Mouse (Mus musculus): ENCODE data around the gene P2rx7.

The P2rx7 gene

DNA sequence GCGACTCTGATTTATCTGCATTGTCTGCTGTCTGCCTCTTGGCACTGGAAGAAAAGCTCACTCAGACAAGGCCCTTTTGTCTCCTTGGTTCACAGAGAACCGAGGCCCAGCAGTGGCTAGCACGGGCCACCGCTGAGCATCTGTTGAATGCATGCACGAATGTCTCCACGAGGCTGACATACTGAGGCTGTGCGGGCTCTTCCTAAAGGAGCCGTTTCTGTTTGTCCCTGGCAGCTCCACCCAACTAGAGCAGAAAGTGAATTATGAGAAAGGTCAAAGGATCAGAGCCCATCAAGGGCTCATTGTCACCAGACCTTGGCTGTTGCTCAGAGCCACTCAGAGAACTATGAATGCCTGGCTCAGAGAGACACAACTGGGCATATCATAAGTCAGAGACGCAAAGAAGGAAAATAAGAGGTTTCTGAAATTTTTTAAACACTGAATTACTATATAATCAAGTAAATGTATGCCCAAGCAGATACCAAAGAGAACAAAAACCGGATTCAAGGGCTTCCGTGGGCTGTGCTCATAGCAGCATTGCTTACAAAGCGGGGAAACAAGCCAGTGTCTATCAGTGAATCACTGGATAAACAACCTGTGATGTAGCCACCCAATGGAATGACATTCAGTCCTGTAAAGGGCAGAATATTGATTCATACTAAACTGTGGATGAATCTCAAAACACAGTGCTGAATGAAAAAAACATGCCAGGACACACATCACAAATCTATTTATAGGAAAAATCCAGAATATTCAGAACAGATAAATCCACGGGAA lies 49.9 kb downstream of the P2rx7 start:
- peak; percentile 67; the same call in 1 of the 2 replicates for ATAC-seq (ENCODE audit: low TSS enrichment)

DNA sequence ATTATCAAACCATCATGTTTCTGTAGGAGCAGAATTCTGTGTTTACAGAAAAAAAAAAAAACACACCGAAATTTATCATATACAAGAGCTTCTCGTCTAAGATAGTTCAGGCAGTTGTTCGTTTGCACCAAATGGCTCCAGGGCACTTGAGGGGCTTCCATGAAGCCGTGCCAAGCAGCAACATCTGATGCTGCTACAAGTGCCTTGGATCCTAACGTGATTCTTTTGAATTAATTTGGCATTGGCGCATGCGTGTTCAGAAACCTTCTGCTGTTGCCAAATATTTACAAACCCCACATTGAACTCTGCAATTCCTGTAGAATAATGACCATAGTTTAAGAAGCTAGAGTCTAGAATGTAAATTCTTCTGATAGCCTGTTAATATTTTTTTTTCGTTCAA lies 51.8 kb downstream of the P2rx7 start:
- no peak for ATAC-seq (ENCODE audit: low TSS enrichment)

DNA sequence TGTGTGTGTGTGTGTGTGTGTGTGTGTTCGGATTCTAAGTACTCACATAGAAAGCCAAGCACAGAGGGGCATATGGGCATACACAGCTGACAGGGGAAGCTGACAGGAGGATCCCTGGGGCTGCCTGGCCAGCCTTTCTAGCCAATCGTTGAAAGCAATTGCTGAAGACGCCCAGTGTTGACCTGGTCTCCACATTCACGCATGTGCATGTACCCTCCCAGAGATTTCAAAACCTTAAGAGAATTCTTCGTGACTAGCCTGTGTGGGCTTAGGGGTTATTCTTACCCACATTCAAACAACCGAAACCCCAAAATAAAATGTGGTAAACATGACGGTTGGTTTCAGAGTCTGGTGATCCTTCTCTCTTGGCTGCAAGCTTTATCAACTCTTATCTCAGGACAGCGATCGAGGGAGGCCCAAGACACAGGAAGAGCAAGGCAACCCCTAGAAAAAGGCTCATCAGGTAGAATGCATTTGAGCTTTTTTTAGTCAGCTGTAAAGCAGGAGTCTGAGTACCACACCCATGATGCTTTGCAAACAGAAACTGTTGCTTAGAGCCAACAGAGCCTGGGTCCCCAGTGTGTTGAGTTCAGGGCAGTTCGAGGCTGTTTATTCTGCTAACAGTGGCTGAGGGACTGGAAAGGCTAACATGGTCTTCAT lies 54.5 kb downstream of the P2rx7 start:
- ATAC-seq (ENCODE audit: low TSS enrichment) = no peak

DNA sequence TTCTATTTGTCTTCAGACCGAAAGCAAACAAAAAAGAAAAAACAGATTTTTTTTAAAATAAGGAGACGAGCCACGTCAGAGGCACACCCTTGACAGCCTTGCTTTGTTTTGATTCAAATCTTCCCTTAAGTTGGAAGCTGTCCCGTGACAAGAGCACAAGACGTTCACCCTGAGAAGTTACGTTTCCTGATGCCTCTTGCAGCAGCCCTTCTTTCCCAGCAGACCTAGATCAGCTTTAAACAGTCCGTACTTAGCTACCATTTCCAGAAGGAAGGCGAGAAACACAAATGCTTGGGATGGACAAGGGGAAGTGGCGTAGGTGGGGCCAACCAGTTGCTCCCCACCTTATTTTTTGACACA lies 55.0 kb downstream of the P2rx7 start:
- no peak for ATAC-seq (ENCODE audit: low TSS enrichment)

DNA sequence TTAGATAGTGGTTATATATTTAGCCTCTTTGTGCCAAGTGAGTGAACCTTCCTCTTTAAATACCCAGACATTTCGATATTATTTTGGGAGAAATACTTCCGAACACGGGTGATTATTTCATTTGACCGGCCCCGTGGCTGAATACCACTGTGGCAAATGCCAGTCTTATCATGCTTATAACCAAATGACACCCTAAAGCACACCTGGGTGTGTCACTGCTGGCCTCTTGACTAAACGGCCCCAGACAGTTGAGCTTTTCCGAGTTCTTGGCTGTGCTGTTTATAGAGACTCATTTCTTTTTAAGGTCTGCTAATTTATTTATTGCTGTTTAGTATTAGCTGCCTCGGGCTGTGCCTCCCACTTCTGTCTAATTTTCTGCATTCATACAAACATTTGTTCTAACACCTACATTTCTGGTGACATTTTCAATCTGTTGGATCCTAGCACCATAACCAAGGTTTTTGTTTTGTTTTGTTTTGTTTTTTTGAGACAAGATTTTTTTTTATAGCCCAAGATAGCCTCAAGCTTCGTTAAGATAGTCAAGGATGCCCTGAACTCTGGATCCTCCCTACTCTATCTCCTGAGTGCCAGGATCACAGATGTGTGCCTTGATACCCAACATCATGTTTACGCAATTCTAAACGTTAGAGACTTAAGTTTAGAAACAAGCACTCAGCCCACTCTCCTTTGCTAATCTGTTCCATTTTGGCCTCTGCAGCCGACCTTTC lies 56.6 kb downstream of the P2rx7 start:
- ATAC-seq (ENCODE audit: low TSS enrichment) = no peak

DNA sequence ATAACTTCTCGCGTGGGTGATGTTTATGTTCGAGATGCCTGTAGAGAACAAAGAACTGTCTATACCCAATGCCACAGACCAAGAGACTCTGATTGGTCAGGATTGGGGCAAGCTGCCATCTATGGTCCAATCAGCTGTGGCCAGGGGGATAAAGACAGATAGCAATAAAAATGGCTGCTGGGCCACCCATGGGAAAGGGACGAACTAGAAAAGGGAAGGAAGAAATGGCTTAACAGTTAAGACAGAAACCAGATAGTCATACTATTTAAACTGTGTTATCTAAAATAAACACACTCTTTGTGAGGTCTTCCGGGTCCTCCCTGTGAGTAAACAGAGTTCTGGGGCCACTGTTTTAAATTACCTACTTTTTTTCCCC lies 57.1 kb downstream of the P2rx7 start:
- ATAC-seq (ENCODE audit: low TSS enrichment) = no peak

DNA sequence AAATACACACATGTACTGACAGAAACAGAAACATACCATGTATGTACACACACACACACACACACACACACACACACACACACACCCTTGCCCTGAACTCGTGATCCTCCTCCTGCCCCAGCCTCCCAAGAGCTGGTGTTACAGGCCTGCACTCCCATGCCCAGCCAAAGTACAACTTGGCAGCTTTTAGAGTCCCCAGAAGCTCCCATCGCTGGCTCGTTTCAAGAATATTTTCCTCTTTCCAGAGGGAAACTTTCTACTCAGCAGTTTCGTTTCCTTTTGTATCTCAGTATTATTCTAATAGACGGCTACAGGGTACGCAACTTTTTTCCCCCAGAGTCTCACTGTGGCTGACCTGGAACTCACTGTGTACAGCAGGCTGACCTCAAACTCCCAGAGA lies 58.4 kb downstream of the P2rx7 start:
- ATAC-seq (ENCODE audit: low TSS enrichment) = no peak

DNA sequence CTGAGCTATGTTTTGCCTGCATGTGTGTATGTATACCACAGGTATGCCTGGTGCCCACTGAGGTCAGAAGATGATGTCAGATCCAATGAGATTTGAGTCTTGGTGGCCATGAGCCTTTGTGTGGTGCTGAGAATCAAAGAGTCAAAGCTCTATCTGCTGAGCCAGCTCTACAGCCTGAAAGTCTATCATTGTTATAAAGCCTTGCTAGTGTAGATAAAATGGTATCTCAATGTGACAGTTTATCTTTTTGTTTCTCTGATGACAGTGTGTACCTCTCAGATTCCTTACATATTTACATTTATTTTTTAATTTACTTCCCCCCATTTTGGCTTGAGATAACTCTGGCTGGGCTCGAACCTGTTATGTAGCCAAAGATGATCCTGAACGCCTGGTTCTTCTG lies 59.9 kb downstream of the P2rx7 start:
- ATAC-seq (ENCODE audit: low TSS enrichment) = no peak

DNA sequence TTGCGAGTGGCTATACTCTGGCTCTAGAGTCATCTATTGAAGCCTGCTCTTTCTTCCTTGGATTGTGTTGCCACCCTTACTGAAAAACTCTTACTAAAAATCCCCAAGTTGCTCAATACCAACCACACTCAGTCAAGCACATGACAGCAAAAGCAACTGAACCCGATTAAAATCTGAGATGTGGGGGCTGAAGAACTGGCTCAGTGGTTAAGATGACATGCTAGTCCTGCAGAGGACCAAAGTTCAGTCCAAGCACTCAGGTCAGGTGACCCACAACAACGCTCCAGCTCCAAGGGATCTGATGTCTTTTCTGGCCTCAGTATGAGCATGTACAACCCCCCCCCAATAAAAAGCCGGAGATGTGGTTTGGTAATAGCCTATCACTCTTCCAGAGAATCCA lies 60.9 kb downstream of the P2rx7 start:
- no peak for ATAC-seq (ENCODE audit: low TSS enrichment)

DNA sequence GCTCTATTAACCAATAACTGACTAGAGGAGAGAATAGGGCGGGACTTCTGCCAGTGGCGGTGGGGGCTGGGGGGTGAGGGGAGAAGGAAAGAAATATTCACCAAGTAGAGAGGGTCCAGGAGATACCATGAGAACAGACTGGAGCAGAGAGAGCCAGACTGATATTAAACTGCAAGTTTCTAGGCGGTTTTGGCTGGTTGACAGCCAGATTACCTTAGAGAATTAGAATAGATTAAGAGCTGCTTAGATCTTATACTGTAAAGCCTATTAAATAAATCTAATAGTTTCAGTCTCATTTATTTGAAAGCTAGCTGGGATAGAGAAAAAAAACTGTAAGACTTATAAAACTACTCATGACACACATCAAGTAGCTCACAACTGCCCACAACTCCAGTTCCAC lies 61.5 kb downstream of the P2rx7 start:
- no peak for ATAC-seq (ENCODE audit: low TSS enrichment)

DNA sequence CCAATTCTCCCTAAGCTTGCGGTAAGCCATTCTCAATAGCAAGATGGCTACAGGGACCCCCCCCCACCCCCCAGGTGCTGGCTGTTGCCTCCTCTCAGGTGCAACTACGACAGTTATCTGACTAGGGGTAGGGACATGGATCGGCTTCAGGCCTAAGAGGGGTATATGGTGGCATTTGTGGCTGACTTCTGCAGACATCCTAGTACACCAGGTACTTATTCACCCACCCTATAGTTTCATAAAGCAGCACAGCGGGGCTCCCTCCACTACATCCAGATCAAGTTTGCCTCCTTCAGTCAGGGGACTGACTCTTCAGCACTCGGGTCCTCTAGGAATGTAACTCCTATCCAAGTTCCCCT lies 63.2 kb downstream of the P2rx7 start:
- ATAC-seq (ENCODE audit: low TSS enrichment) = 0 out of 2 replicates have a peak, but pooled peaks have one; percentile 5

DNA sequence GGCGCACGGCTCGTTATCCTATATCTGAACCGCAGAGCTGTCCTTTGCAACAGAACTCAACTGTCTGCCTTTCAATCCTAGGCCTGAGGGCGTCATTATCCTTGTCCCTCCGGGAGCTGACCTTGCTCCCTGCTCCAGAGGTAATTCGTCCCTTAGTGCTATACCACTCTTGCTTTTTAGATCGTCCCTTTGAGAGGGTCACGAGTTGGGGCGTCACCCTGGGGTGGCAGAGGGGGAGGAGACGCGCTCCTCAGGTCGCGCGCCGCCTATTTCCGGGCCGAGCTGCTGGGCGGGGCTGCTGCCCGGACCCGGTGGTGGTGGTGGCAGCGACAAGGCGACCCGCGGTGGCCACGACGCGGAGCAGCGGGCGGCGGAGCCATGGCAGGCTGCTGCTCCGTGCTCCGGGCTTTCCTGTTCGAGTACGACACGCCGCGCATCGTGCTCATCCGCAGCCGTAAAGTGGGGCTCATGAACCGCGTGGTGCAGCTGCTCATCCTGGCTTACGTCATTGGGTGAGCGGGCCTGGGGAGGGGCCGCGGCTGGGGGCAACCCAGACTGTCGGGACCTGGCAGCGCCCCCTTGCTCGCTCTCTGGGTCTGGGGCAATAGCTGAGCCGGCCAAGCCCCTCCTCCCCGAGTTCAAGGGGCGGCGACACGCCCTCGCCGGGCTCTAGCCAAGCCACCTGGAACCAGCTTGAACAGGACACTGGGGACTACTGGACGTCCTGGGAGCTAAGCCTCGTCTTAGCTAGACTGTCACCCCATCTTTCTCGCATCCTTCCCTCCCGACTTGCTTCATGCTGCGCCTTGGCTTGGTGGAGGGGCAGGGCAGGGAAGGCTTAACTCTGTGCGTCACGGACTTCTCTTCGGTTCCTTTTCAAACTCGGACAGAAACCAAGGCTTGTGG lies 63.8 kb downstream of the P2rx7 start, which contains the start of gene P2rx4:
P2rx4 (plus strand) TSS at position 269 of the 906 bp plus-strand sequence.
- ATAC-seq (ENCODE audit: low TSS enrichment) = peak; percentile 82

DNA sequence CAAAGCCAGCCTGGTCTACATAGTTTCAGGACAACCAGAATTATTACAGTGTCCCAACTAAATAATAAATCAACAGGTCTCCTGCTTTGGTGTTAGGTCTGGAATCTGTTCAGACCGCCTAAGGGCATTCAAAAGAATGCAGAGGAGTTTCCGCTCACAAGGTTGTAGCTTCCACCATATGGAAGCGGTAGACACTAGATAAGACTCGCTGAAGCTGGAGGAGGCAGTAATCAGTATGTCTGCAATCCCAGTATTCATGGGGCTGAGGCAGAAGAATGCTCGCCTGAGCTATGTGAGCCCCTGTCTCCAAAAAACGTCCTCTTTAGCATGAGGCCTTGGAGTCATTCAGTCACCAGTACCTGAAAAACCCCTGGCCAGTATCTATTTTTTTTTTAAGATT lies 65.1 kb downstream of the P2rx7 start:
- no peak for ATAC-seq (ENCODE audit: low TSS enrichment)

DNA sequence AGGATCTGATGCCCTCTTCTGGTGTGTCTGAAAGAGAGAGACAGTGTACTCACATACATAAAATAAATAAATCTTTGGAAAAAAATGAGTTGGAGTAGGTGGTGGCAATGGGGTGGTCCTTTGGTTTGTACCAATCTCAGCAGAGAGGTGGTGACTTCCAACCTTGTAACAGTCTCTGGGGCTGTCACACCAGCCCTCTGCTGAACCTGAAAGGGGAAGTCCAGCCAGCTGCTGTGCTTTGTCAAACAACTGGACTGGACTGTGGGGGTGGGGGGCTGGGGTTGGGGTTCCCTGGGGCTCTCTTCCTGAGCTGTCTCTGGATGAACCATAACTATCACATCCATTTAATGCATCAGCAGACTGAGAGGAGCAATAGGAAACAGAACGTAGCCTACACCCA lies 72.0 kb downstream of the P2rx7 start:
- ATAC-seq (ENCODE audit: low TSS enrichment) = no peak

DNA sequence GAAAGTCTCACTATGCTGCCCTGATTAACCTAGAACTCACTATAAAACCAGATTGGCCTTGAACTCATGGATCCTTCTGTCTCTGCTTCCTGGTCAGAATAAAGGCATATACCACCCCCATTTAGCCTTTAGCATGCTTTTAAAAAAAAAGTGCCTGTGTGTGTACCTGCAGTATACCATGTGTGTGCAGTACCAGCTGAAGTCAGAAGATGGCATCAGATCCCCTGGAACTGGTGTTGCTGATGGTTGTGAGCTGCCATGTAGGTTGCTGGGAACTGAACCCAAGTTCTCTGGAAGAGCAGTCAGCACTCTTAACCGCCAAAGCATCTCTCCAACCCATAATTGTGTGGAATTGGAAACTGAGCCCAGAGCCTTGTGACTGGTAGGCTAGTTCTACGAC lies 73.1 kb downstream of the P2rx7 start:
- no peak for ATAC-seq (ENCODE audit: low TSS enrichment)

DNA sequence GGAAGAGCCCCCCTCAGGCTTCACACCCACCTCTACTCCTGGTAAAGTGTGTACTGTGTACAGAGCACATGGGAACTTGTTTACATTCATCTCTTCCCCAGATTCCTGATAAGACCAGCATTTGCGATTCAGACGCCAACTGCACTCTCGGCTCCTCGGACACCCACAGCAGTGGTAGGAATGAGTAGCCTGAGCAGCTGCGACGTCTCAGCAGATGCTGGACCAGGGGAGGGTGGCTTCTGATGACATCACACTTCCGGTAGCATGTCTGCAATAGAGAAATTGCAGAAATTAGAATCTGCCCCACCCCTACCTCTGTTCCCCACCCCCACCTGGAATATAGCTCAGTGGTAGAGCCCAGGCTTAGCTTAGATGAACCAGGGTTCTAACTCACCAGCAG lies 74.7 kb downstream of the P2rx7 start:
- ATAC-seq (ENCODE audit: low TSS enrichment) = no peak

DNA sequence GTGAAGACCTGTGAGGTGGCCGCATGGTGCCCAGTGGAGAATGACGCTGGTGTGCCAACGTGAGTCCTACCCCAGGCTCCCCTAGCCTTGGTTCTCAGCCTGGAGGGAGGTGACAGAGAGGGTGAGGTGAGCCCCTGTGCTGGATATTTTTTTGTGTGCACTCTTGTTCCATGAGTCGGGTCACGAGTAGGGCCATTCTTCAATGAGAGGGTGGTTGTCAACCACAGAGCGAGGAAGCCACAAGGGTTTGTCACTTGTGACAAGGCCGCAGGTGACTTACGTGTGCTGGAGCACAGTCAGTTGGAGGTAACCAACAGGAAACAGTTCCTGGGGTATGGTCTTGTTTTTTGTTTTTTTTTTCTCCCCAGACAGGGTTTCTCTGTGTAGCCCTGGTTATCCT lies 75.5 kb downstream of the P2rx7 start:
- ATAC-seq (ENCODE audit: low TSS enrichment) = no peak

DNA sequence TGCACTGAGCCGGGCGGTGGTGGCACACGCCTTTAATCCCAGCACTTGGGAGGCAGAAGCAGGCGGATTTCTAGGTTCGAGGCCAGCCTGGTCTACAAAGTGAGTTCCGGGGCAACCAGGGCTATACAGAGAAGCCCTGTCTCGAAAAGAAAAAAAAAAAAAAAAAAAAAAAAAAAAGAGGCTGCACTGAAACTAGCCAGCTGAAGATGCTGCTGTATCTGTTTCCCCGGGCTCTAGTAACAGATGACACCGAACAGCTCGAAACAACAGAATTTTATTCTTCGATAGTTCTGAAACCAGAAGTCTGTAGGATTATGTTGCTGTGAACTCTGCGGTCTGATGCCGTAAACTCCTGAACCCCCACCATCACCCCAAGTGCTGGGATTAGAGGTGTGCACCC lies 81.7 kb downstream of the P2rx7 start:
- ATAC-seq (ENCODE audit: low TSS enrichment) = no peak

DNA sequence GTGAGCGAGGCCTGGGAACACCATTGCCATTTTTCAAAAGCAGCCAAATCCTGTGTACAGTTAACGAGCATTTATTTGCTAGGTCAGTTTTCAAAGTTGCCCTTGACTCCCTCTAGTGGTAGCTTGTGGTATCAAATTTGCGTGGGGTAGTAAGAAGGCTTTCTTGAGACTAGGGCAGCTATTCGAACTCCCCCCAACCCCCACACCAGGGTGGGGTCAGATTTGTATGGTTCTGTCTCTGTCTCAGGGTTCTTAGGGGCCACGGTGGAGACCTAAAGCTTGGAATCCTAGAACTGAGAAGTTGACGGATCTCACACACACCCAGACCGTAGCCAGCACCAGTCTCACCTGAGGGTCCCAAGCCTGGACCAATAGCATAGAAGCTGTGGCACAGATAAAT lies 82.4 kb downstream of the P2rx7 start:
- ATAC-seq (ENCODE audit: low TSS enrichment) = no peak

DNA sequence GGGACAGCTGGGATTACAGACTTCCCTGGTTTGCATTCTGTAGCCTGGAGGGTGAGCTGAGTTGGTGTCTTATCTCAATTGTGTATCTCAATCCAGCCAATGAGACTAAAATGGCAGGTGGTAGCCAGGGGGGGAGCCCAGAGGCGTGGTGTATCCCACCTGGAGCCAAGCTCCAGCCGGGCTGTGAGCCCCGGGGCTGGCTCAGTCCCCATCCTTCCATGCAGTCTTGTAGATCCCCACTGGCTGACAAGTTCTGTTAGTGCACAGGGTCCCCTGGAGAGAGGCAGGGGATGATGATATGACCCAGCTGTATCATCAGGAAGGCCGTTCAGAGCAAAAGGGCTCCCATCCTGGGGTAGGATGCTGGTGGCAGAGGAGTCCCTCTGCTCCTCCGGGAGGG lies 82.9 kb downstream of the P2rx7 start:
- no peak for ATAC-seq (ENCODE audit: low TSS enrichment)

DNA sequence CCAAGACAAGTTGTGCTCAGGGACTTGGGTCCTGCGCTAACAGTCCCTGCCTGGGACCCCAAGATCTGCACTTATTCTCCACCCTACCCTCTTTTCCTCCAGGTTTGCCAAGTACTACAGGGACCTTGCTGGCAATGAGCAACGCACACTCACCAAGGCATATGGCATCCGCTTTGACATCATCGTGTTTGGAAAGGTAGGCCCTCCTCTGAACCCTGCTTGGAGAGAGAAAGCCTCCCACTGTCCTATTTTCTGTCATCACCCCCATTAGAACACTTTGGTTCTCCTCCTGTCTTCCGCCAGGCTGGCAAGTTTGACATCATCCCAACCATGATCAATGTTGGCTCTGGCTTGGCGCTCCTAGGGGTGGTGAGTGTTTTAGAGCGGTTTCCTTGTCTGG lies 83.4 kb downstream of the P2rx7 start:
- no peak for ATAC-seq (ENCODE audit: low TSS enrichment)

DNA sequence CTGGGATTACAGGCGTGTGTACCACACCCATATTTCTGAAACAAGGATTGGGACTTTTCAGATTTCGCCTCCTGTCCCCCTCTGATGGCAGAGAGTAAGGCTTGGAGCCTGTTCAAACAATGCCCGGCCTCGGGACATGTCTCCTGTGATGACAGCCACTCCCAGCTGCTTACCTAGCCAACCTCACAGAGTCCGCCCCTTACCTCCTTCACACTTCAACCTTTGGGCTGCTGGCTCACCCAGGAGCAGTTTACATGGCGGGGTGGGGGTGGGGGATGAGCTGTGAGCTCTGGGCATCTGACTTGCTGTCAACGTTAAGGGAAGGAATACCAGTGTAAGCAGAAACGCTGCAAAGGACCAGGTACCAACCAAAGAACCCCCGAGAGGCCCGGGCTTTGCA lies 87.1 kb downstream of the P2rx7 start:
- no peak for ATAC-seq (ENCODE audit: low TSS enrichment)

Measured in frontal cortex, adult (tissue).